Mouse (Mus musculus): ENCODE measurements around the gene Zfp652.
A peak's percentile ranks its signal among the peaks of the same experiment; 100 is the strongest.

Gene Zfp652

DNA sequence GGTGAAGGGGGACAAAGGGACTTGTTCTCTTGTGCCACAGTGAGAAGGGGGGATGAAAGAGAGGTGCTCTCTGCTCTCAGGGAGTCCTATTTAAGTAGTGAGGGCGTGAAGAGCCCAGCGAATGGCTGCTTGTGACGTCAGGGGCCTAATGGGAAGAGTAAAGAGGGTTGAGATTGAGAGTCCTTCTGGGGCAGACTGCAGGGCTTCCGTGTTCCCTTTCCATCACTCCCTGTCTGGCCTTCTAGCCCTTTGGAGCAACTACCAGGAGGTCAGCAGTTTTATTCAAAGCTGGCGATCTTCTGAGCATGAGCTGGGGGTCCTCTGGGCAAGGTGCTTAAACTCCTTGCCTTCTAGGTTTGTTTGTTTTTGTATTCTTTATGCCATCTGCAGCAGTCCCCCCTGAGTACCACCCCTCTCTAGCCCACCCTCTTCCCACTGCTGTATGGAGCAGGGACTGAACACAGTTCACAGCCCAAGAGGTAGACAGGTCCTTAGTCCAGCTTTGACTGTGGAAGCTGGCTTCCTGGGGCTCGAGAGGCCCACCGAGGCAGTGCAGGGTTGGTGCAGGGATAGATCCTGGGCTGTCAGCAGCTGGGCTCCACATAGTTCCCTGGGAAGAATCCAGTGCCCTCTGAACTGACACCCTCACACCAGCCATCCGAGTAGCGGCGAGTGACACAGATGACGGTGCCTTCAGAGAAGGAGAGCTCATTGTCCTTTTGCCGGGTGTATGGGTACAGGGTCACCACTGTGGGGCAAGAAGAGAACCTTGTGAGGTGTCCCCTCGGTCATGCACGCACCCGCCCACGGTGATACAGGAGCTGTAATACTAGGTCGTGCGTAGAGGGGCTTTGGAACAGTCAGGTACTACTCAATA lies 119.9 kb downstream of the Zfp652 start:
- no peak for DNase-seq (ENCODE audit: low spot score)

DNA sequence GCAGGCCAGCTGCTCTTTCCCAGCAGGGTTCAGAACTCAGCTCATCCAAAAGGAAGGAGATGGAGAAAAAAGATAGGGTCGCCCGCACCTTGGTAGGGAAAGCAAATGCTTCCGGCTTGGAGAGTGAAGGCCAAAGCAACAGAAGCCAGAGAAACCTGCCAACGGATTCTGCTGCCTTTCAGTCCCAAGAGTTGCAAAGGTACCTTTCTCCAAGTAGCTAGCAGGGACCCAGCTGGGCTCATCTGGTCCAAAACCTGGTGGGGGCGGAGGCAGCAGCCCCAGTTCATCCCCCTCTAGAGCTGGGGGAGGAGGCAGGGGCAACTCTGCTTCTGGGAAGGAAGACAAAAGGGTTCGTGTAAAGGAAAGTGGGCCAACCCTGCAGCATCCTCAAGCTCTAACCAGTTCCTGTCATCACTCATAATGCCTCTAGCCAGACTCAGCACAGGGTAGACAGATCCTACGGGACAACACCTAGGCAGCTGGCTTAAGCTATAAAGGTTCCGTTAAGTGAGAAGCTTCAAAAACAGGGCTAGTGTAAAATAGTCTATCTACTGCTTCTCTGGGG lies 120.6 kb downstream of the Zfp652 start:
- DNase-seq (ENCODE audit: low spot score), result no peak

DNA sequence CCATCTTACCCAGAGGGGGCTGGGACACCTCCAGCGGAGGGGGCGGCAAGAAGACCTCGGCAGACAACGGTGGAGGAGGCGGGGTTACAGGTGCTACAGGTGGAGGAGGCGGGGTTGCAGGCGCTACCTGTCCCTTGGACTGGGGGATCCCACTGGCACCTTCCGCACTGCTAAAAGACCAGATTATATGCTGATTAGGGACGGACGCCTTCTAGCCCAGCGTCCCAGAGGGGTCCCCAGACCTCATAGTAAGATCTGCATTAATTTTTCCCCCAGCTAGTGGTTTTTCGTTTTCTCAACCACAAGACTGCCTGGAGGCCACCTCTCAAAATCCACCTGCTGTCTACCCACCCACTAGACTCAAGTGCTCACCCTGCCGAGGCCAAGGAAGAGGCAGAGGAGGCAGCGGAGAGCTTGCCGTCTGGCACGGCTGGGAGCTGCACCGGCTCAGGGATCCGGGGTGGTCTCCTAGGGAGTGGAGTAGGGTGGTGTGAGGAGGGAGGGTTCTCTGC lies 121.2 kb downstream of the Zfp652 start:
- DNase-seq (ENCODE audit: low spot score), result no peak

DNA sequence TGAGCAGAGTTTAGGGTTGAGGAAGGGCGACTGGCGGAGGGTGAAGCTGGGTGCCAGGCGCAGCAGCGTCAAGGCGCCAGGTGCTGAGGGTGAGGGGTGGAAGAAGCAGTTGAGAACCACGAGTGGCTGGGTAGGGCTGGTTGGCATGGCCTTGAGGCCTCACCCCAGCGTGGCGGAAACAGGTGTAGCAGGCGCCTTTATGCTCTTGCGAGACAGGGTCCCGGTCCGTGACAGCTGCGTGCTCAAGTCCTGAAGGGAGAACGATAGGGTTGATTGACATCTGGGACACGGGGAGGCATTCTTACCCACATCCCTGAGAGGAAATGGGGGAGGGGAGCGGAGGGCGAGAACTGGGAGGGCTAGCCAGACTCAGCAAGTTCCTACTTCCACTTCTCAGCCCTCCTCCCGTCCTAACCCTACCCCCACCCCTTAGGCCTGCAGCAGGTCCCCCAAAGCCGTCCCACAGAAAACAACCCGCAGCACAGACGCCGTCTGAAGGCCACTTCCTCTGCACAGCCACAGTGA lies 121.7 kb downstream of the Zfp652 start:
- no peak for DNase-seq (ENCODE audit: low spot score)

DNA sequence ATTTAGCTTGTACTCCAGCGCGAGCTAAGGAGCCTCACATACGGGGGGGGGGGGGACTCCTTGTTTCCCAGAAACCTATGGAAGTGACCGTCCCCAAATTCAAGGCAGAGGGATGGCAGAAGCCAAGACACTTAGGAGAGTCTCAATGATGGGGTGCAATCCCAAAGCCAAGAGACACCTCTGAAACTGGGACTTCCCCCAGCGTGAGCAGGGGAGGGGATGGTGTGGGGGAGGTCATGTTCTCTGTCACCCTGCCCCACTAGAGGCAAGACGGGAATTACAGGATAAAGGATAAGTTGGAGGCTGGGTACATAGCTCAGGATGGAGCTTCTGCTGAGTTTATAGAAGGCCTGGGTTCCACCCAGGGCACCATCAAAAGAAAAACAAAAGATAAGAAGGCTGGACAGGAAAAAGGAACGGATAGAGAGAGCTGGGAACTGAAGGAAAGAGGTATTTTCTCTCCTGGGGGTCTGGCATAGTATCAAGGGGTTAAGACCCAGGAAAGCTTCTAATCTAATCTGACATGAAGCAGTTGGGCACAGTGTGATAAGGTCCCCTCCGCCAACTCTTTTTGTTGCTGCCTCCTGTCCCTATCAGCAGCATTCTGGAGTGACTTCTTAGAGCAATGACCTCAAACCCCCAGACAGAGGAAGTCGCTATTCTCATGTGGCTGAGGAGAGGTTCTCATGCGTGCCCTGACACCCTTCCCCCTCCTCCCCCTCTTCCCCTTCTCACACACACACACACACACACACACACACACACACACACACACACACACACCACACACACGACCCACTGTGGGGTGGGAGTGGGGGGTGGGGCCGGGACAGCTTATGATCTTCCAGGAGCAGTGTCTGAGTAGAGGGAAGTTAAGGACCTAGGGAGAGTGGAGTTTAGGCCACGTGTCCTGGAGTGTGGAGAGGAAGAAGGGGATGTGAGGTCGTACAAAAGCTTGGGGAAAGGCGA lies 122.6 kb downstream of the Zfp652 start:
- DNase-seq (ENCODE audit: low spot score), result no peak

DNA sequence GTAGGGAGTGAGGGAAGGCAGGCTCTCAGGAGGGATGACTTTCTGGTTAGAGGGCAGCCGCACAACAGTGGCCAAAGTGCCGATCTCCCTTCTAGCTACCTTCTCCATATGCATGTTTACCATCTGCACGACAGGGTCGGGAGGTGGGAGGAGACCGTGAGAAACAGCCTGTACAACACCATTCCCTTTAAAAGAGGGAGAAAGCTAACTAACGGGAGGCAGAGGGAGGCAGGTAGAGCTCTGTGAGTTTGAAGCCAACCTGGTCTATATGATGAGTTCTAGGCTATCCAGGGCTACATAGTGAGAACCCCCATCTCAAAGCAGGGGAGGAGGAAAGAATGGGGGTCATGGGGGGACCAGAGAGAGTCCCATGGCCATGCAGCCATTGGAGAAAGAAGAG lies 123.4 kb downstream of the Zfp652 start:
- DNase-seq (ENCODE audit: low spot score), result no peak

DNA sequence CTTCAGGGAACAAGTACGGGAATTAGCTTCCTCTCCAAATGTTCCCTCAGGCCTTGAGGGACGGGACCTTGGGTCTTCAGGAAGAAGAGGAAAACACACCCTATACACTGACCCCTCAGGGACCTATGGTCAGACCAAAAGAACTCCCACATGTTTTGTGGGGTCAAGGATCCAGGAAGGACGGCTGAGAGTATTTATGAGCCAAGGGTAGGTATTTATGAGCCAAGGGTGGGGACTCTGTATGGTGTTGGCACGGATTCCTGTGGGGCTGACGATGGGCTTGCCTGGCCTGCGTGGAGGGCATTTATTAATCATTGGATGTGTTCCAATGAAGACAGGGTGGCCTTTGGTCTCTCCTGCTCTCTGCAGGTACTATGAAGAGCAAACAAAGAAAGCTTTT lies 124.0 kb downstream of the Zfp652 start:
- DNase-seq (ENCODE audit: low spot score), result no peak

DNA sequence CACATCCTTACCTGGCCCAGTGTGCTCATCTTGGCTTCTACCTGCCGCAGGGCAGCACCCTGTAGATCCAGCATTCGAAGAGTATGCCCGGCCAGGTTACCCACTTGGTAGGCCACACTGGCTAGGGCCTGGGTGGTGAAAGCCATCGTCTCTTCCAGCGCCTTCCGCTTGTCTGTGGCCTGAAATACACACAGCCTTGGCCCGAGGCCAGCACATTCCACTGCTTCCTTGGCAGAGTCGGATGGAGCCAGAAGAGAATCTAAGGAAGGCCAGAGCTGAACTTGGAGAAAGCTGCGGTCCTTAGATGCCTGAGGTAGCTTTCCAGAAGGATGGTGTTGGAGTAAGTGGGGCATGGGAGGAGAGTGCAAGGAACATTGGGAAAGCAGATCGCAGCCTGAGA lies 124.6 kb downstream of the Zfp652 start, which contains the start of gene Gngt2:
Gene Gngt2, plus strand, starts transcription at position 158 of the 400 bp plus-strand sequence.
- DNase-seq (ENCODE audit: low spot score), result peak; percentile 74

DNA sequence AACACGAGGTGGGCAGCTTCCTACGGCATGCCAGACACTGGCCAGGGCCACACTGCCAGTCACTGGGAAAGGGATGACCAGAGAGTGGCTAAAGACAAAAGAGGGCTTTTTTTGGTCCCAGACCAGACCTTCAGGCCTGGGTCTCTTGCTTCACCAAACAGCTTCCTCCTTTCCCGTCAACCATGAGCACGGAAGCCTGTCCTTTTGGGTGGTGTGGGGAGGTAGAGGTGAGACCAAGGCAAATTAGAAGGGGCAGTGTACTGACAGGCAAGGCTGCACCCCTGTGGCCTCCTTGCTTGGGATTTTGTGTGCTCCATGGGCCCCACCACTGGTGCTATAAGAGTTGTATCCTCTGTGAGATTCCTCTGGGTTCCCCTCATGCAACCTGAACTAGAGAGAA lies 126.1 kb downstream of the Zfp652 start:
- DNase-seq (ENCODE audit: low spot score), result no peak

DNA sequence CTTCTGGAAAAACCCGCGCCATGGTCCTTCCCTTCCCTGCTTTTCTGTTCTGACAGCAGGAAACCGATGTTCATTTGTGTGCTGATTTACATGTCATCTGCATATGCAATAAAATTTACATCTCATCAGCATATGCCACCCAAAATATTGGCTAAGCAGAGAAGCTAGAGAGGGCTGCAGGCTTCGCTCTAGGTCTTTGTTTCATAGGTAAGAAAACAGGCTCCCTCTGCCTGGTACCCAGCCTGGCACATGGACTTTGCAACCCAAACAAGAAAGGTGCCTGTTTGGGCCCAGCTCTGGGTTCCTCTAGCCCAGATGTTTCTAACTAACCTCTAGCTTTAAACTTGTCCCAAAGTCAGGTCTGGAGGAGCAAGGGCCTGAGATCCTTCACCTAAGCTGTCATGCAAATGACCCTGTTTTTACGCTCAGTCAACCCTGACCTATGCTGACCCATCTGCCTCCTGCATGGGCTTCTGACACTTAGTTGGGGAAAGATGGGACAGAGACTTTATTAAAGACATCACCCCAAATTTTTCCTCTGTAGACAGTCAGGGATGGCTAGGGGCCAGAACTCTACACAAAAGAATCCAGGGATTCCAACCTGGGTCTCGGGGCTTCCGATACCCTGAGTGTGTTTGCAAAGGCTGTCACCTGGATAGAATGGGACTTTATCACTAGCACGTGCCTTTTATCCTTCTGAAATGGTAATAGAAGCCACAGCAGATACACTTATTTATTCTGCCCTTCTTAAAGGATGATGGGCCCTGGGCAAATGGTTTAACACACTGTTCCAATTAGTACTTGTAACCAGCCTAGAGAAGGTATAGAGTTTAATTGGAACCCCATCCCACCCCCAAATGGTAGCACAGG lies 126.8 kb downstream of the Zfp652 start:
- DNase-seq (ENCODE audit: low spot score), result no peak

DNA sequence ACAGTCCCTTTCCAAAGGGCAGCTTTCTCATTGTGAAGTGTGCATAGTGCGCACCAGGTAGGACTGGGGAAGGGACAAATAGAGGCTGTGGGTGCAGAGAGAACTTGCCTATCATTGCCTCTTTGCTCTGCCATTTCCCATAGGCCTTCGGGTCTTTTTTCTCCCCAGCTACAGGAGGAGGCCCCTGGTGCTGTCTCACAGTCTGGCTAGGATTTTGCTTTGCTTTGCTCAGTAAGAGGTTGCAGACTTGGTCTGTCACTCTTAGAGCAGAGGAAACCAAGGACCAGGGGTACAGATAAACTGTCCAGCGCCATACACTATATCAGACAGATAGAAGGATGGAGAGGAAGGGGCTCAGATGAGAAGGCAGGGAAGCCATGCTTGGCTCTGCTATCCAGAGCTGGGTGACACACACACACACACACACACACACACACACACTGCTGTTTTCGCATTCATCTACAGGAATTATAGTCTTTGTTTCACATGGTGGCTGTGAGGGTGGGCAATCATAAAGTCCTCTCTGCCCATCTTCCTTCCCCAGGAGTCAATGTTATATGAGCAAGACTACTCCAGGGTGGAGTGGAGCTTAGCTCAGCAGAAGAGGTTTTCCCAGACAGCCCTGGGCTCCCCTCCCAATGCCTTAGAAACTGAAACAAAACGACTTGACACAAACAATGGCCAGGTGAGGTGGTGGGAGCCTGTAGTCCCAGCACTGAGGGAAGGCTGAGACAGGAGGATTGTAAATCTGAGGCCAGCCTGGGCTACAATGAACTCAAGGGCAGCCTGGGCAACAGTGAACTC lies 128.4 kb downstream of the Zfp652 start:
- DNase-seq (ENCODE audit: low spot score), result no peak

DNA sequence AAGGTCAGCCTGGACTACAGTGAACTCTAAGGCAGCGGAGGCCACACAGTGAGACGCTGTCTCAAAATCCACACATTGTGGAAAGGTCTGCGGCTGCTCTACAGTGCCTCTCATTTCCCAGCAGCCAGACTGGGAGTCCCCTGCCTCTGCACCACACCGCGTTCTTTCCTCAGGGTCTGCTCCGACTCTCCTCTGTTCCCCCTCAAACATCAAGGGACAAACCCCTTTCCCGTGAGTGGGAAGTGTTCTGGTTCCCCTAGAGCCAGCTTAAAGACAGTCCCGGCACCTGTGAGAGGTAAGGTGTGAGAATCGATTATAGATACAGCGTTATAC lies 129.0 kb downstream of the Zfp652 start:
- DNase-seq (ENCODE audit: low spot score), result no peak

DNA sequence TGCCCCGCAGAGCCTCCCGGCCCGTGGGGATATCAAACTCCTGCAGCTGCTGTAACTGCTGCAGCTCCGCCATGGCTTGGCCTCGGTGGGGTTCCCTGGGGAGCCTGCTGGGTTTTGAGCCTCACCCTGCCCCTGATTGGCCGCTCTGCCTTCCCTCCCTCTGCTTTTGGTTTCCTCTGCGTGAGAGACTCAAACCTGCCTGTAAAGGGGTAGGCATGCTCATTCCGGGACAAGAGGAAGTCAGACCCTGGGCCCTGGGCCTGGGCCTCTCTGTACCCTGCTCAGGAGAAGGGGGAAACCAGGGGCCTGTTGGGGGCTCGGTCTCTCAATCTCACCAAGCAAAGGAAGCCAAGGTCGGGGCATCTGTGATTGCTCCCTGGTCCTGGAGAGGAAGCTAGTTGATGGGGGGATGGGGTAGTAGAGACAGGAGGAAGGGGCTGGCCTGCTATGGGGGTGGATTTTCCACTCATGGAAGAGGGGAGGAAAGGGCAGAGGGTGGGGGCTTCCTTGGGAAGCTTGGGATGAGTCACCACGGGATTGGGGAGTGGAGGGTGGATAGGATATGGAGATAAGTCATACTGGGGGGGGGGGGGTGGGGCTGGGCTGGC lies 129.7 kb downstream of the Zfp652 start, which contains the start of gene Abi3:
Gene Abi3, minus strand, starts transcription at position 403 of the 608 bp plus-strand sequence.
- no peak for DNase-seq (ENCODE audit: low spot score)

DNA sequence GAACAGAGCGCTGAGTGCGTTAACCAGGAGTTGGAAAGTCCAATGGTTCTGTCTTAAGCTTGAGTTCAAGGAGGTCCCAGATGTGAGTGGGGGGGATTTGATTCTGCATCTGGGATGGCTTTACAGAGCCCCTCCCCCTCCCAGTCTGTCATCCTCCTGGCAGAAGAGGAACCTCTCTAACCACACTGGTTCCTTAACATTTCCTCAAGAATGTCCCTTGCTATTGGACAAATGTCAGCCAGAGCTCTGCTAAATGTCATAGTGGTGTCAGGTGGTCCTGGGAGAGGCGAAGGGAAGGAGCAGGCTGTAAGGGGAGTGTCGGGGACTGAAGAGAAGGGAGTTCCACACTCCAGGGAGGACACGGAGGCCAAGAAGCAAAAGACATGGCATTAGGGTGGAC lies 130.5 kb downstream of the Zfp652 start:
- no peak for DNase-seq (ENCODE audit: low spot score)

DNA sequence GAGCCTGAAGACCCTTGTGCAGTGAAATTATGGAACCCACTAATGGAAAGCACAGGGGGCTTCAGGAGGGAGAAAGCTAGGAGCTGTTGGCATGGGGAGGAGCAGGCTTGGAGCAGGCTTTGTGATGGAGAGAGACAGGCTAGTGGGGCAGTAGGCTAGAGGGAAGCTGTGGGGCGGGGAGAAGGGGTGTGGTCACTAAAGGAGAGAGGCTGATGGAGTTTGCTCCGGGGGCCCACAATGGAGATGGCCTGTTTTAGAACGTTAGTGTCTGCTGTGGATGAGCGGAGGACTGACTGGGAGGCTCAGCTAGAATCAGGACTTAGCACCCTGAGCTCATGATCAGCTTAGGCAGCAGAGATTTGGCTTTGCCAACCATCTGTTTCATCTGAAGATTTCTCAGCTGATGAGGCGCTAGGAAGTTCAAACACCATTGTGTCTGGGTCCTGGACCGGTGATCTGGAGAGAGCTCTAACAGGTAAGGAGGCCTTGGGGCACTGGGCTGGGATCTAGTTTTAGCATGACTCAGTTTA lies 131.0 kb downstream of the Zfp652 start:
- no peak for DNase-seq (ENCODE audit: low spot score)

DNA sequence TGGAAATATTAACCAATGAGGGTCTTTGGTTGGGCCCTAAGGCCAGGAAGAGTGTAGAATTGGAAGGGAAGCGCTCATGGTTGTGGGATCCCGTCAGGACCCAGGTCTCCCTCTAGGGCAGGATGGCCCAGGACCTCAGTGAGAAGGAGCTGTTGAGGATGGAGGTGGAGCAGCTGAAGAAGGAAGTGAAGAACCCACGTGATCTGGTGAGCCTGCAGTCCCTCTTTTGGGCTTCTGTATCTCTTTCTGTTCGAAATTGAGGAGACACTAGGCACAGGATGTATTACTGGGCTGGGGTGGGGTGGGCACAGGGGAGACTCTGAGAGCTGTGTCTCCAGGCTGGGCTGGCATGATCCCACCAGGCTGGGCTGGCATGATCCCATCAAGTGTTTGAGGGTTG lies 132.5 kb downstream of the Zfp652 start:
- DNase-seq (ENCODE audit: low spot score), result no peak

DNA sequence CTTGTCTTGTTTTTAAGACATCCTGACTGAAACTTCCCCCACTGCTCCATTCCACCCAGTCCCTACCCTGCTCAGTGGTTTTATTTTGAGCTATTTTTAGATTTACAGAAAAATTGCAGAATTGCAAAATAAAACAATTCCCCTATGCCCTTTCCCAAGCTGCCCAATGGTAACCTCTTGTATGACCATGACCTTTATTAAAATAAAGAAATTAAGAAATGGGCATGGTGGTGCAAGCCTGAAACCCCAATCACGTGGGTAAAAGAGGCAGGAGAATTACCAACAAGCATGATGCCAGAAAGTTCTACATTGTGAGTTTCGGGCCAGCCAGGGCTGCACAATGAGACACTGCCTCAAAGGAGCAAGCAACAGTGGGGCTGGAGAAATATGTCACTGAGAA lies 138.4 kb downstream of the Zfp652 start:
- DNase-seq (ENCODE audit: low spot score), result no peak

DNA sequence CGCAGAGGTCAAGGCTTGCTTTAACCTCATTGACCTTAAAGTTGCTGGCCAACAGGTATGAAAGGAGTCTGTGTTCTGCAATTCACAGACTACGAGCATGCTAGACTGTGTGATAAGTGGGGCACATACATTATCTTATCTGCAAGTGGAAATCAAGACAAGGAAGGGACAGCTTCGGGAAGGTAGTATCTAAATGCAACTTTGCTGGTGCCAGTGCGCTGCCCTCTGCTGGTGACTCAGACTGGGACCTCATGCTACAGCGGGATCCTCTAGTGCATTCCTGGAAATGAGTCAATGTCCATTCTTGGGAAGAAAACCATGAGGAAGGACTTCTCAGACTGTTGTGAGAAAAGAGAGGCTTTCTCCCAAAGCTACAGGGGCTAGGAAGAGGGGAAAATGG lies 141.2 kb downstream of the Zfp652 start:
- no peak for DNase-seq (ENCODE audit: low spot score)

DNA sequence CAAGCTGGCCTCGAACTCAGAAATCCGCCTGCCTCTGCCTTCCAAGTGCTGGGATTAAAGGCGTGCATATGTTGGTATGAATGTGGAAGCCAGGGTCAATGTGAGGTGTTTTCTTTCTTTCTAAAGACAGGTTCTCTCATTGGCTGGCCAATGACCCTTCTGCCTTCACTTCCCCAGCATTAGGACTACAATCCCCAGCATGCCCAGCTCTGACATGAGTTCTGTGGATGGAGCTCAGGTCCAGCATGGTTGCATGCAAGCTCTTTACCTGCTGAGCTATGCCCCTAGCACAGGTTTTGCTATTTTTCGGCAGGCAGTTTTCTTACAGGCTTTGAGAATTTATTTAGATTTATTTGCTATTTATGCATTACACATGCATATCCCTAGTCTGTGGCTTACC lies 144.8 kb downstream of the Zfp652 start:
- DNase-seq (ENCODE audit: low spot score), result no peak

All from ovary, adult 18-20 months (tissue).